In the genomic region with DNA sequence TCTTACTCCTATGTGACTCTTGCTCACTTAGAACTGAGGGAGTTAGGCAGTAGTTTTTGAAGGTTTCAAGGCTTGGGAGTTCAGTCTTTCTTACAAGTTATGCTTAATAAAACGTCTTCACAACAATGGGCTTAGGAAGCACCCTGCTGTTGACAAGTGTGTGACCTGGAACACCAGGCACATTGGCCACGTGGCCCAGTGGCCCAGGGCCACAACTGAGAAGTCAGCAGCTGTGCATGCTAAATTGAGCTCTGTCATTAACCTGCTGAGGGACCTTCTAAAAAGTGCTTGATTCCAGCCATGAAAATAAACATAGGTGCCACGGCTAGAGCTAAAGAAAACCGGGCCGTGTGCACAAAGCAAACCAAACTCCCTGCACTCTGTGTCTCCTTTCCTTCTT, we compare ENCODE assay signal across 19 mouse cellular contexts. TPM values are rescaled to one million over a fixed set of nuclear protein-coding genes. Genes with fewer than 3 reads are reported as not detected.
A peak's percentile ranks its signal among the peaks of the same experiment; 100 is the strongest.
DNase-seq lines count a peak whose midpoint lies in the region; ATAC-seq and TF ChIP-seq lines count a peak whose summit lies in the region.
"Had no signal": no experiment of that assay in that cellular context is flagged by ENCODE, and none has a peak within 500 bp of the region (broad histone marks: within the 10 kb centered on the region; RNA-seq: fewer than 3 reads in every experiment).

No protein-coding gene starts in this region.

- H3K4me2 ChIP-seq in kidney, embryonic 16.5 days (replicated peaks; ENCODE audit: low read depth, low read length) = no peak overlapping the region
- H3K4me2 ChIP-seq in neural tube, embryonic 15.5 days = no peak overlapping the region
- H3K4me2 ChIP-seq: lung, embryonic 14.5 days had no signal

- peaks cover 18% of the 10 kb centered on the region for H3K4me1 ChIP-seq in kidney, adult 2 months (ENCODE audit: control insufficient read depth, insufficient read depth, low read length)
- peaks cover 16% of the 10 kb centered on the region for H3K4me1 ChIP-seq in kidney, embryonic 16.5 days (ENCODE audit: insufficient read depth, low read length)
- no peaks in the 10 kb centered on the region for H3K4me1 ChIP-seq in neural tube, embryonic 15.5 days

- DNase-seq in gastrocnemius, adult 2 months = peak; percentile 74
- DNase-seq in gastrocnemius, postnatal 4 days (ENCODE audit: low spot score in 2 of 2) = no peak
- DNase-seq in kidney, adult 2 months = peak; percentile 77
- DNase-seq in gastrocnemius, adult 8-10 months (ENCODE audit: low spot score in 2 of 2) = peak; percentile 15 to 30
- peak; percentile 69 to 74 for DNase-seq in kidney, postnatal 36 days
- no peak for DNase-seq in retina, postnatal 1 day
- DNase-seq: adrenal gland, postnatal 25 days; cerebellum, postnatal 14 days; layer of hippocampus, adult 9-11 months; lung, embryonic 14.5 days; midbrain, embryonic 14.5 days had no signal

- intact Hi-C loops in gastrocnemius, adult 2 months (cut with DNase I) = no loop called here

- H3K27me3 ChIP-seq in kidney, adult 2 months (replicated peaks; ENCODE audit: control insufficient read depth, insufficient read depth, low read length) = no peaks in the 10 kb centered on the region
- H3K27me3 ChIP-seq in kidney, embryonic 16.5 days (ENCODE audit: insufficient read depth, low read length) = no peaks in the 10 kb centered on the region
- no peaks in the 10 kb centered on the region for H3K27me3 ChIP-seq in neural tube, embryonic 15.5 days (replicated peaks)
- H3K27me3 ChIP-seq: CH12.LX had no signal

- H3K36me3 ChIP-seq in kidney, adult 2 months (ENCODE audit: control insufficient read depth, insufficient read depth, low read length) = no peaks in the 10 kb centered on the region
- H3K36me3 ChIP-seq in kidney, embryonic 16.5 days (ENCODE audit: insufficient read depth, low read length) = no peaks in the 10 kb centered on the region
- H3K36me3 ChIP-seq in neural tube, embryonic 15.5 days = no peaks in the 10 kb centered on the region
- H3K36me3 ChIP-seq: embryonic facial prominence, embryonic 10.5 days; hindbrain, embryonic 10.5 days had no signal

- 30% methylated on average over 5 of the region's 5 CpGs for WGBS in kidney, adult 2 months
- 34% methylated on average over 5 of the region's 5 CpGs for WGBS in kidney, embryonic 16.5 days
- 45% methylated on average over 5 of the region's 5 CpGs for WGBS in neural tube, embryonic 15.5 days

- no peak for TF ChIP-seq CTCF in gastrocnemius, adult 2 months (IDR thresholded peaks at IDR 0.05)
- TF ChIP-seq CTCF in kidney, adult 2 months (conservative IDR thresholded peaks at IDR 0.05; ENCODE audit: insufficient read depth, insufficient read length, low read depth, low read length) = no peak

- no peak overlapping the region for H3K9ac ChIP-seq in kidney, embryonic 16.5 days (replicated peaks; ENCODE audit: low read length)
- no peak overlapping the region for H3K9ac ChIP-seq in neural tube, embryonic 15.5 days (replicated peaks)
- H3K9ac ChIP-seq: lung, embryonic 14.5 days had no signal

- TF ChIP-seq POLR2A in kidney, adult 2 months (IDR thresholded peaks at IDR 0.05; ENCODE audit: low read depth, low read length) = no peak

- H3K27ac ChIP-seq in gastrocnemius, adult 2 months = peak overlapping the region; percentile 73
- H3K27ac ChIP-seq in kidney, adult 2 months (ENCODE audit: insufficient read depth, low read depth, low read length) = 0 out of 2 replicates have a peak overlapping the region, but pooled peaks have one; percentile 8
- H3K27ac ChIP-seq in kidney, embryonic 16.5 days (ENCODE audit: low read length) = no peak overlapping the region
- H3K27ac ChIP-seq in neural tube, embryonic 15.5 days (replicated peaks) = no peak overlapping the region
- H3K27ac ChIP-seq: embryonic facial prominence, embryonic 10.5 days; hindbrain, embryonic 10.5 days had no signal

- H3K9me3 ChIP-seq in kidney, embryonic 16.5 days (ENCODE audit: low read length) = no peaks in the 10 kb centered on the region
- H3K9me3 ChIP-seq in neural tube, embryonic 15.5 days (replicated peaks) = no peaks in the 10 kb centered on the region
- H3K9me3 ChIP-seq: embryonic facial prominence, embryonic 10.5 days; hindbrain, embryonic 10.5 days had no signal

- H3K4me3 ChIP-seq in gastrocnemius, adult 2 months = no peak overlapping the region
- H3K4me3 ChIP-seq in kidney, adult 2 months (ENCODE audit: insufficient read depth, low read depth, low read length) = no peak overlapping the region
- H3K4me3 ChIP-seq in kidney, embryonic 16.5 days (ENCODE audit: low read length) = no peak overlapping the region
- no peak overlapping the region for H3K4me3 ChIP-seq in neural tube, embryonic 15.5 days (replicated peaks)
- H3K4me3 ChIP-seq: embryonic facial prominence, embryonic 10.5 days; erythroblast, embryonic 14.5 days; hindbrain, embryonic 10.5 days had no signal

- ATAC-seq in kidney, embryonic 16.5 days (ENCODE audit: low FRiP score, low TSS enrichment) = no peak
- ATAC-seq in neural tube, embryonic 15.5 days (ENCODE audit: low FRiP score) = no peak
- ATAC-seq: forebrain, embryonic 16.5 days; inflammation-experienced regulatory T-cells, adult 6 months had no signal

RNA-seq across cellular contexts. Expression of gene Cldn10, which starts 51.7 kb away (rescaled TPM):
- total RNA-seq in gastrocnemius, adult 2 months (2021) = not detected
- total RNA-seq in gastrocnemius, postnatal 4 days (2021) = under 1 TPM in 1 of 2 experiments, not detected in 1; 0.25 TPM
- 230 and 232 TPM in 2 replicates for polyA plus RNA-seq in kidney, adult 2 months (2012; rRNA removed)
- 41.3 and 49.3 TPM in 2 replicates for polyA plus RNA-seq in kidney, embryonic 16.5 days (2015; fragmentation: Nextera tagmentation; extraction: Ambion mirVana)
- not detected for total RNA-seq in gastrocnemius, adult 8-10 months (2022)
- 2.3 and 2.4 TPM in 2 replicates for polyA plus RNA-seq in neural tube, embryonic 15.5 days (2015; fragmentation: Nextera tagmentation; extraction: Ambion mirVana)
- total RNA-seq: CH12.LX had no signal
- polyA plus RNA-seq: erythroblast, embryonic 14.5 days had no signal

Comparison
In these comparisons a context has a peak if more than half of its experiments do, and no peak if none do; other contexts are left out.
1. DNase-seq: peak in gastrocnemius, adult 2 months (single experiment), kidney, adult 2 months (single experiment), gastrocnemius, adult 8-10 months (2 of 2) and kidney, postnatal 36 days (2 of 2); none in gastrocnemius, postnatal 4 days (0 of 2) and retina, postnatal 1 day (single experiment).
2. H3K27ac ChIP-seq: peak in gastrocnemius, adult 2 months (single experiment) and kidney, adult 2 months (single experiment); none in kidney, embryonic 16.5 days (single experiment) and neural tube, embryonic 15.5 days (single experiment).